Mouse (Mus musculus): ENCODE measurements around the gene Lypd4.
"Not testable (repeated sequence)": the region's sequence is repeated elsewhere in the genome, so short reads cannot be mapped to it uniquely, and the experiment has no call there.

Gene Lypd4

DNA sequence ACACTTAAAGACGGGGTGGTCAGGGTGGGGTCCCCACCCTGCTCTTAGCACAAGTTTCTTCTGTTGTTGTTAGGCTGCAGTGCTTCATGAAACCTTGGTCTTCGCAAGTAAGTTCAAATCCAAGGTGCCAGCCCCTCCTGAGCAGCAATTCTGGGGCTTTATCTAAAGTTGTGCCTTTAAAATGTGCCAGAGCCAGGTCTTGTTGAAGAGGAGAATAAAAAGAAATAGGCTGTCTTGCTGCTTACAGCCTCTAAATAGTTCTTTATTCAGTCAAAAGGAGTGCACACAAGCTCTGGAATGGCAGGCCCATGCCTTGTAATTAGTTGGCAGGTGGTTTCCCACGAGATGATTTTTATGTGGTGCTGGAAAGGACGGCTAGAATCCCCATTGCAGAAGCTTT is 17.4 kb upstream of the Lypd4 start:
- DNase-seq: no peak

DNA sequence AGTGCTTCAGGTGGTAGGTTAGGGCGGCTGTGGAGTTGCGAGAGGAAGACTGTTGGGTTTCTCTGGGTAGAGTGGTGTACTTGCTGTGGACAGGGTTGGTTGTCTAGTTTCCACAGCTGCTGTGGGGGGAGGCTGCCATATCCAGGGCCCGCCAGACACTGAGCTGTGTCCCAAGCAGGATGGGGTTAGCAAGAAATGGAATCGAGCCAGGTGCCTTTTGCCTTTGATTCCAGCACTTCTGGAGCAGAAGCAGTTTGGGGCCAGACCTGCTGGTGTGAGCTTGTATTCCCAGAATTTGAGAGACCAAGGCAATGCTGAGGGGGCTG is 16.5 kb upstream of the Lypd4 start:
- DNase-seq: peak; percentile 52

DNA sequence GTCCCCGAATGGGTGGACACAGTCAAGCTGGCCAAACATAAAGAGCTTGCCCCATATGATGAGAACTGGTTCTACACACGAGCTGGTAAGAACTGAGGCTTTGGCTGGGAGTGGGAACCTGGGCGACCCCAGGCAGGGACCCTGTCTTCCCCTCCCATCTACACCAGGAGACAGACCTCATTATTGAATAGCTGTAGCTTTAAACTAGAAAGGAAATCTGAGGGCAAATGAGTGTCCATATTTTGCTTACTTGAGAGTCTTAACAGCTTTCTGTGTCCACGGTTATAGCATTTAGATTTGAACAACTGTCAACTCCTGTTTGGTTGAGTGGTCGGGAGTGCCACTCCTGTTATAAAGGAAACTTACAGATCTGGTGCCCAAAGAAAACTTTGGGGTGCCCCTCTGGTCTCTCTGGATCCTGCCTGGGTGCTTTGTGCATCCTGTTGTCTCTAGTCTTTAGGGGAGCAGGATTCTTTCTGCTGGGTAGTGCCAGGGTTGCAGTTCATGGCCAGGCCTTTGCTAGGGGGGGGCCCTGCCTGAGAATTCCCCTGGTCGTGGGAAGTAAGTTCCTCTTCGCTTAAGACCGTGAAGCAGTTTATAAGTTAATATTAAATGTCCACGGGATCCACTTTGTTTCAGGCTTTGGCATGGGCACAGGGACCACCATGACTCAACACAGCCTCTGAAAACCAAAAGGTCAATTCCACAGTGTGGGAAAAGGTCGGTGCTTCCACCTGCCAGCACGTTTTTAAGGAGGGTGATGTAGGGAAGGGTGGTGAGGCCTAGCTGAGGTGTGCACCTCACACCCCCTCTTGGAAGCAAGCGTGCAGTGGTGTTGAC is 15.9 kb upstream of the Lypd4 start:
- DNase-seq: peak; percentile 28

DNA sequence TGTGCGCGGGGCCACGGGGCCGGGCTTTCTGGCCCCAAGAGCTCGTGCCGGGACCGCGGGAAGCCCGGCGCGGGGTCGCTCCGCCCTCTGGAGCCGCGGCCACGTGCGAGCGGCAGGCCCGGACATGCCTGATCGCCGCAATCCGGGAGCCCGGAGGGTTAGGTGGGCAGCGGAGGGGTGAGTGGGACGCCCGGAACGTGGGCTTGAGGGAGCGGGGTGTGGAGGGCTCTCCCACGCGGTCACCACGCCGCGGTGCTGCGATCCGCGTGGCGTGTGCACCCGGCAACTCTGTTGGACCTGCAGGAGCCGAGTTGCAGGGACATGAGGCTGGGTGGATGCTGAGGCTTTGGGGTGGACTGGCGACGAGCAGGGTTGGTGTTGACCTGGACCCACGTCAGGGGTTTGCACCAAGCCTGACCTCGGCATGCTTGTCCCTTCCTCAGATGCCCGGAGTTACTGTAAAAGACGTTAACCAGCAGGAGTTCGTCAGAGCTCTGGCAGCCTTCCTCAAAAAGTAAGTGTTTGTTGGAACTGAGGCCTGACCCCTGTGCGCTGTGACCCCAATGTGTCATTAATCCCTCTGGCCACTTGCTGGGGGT is 15.1 kb upstream of the Lypd4 start:
- peak; percentile 49 for DNase-seq

DNA sequence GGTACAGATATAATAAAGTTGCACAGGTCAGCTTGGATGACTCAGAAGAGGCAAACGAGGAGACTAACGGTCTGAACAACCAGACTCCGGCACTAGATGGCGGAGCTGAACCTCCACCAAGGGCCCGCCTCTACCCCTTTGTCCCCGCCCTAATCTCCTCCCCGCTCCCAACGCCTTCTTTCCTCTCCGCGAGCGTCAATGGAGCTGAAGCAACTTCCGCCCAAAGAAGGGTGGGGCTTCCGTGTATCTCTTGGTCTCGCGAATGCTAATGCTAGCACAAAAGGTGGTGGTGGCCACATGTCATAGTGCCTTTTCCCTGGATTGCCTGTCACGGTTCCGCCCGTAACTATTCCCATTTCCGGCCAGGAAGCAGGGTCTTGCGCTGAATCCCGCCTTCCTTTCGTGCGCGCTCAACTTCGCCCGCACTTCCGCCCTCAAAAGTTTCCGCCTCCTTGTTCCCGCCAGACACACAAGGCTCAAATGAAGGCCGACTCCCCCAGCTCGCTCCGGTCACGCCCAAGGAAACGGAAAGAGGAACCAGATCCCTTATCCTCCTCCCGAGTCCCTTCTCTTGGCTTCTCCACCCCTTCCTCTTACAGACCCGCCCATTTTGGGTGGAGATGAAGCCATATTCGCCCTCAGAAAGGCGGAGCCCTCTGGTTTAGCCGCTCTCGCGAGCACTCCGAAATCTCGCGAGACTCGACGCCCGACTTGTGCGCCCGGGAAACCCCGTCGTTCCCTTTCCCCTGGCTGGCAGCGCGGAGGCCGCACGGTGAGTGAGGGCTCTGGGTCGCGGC is 14.4 kb upstream of the Lypd4 start, which contains the start of gene Rps19:
Gene Rps19 (plus strand): TSS at position 476 of the 797 bp plus-strand sequence.
- DNase-seq: peak; percentile 100

DNA sequence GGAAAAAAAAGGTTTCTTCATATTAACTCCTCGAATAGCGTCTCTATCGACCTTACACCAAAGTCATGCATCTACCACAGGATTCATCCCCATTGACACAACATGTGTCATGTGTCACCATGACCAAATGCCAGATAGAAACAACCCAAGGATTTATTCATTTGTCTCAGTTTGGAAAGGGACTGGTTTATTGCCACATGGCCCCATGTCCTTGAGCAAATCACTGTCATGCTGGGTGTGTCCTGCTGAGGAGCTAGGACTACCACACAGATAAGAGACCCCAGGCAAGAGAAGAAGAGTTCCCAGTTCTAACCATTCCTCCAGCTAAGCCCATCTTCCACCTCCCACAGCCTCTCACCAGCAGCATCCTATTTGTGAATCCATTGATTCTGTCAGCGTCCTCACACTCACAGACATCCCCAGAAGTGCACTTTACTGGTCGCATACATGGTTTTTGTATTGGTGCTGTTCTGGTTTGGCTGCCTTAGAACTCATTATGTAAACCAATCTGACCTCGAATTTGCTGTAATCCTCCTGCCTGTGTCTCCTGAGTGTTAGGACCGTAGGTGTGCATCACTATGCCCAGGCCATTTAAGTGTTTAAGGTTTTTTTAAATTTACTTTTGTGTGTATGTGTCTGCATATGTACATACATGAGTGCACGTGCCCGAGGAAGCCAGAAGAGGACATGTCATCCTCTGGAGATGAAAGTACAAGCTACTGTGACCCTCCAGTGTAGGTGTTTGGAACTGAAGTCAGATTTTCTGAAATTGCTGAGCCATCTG is 12.9 kb upstream of the Lypd4 start:
- no peak for DNase-seq

DNA sequence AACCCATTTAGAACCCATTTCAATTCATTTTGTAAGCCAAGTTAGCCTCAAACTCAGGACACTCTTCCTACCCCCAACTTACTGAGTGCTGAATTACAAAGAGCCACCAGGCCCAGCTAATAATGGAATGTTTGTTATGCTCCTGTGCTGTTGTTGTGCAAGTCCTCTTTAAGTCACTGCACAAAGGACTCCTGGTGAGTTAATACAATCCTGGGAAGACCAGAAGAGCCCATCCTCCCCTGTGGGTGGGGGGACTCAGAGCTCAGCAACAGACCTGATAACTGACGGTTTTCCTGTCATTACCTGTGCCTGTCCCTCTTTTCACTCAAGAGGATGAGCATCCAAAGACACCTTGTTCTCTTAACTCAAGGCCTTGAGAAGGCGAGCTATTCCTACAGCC is 9.9 kb upstream of the Lypd4 start:
- DNase-seq: no peak

DNA sequence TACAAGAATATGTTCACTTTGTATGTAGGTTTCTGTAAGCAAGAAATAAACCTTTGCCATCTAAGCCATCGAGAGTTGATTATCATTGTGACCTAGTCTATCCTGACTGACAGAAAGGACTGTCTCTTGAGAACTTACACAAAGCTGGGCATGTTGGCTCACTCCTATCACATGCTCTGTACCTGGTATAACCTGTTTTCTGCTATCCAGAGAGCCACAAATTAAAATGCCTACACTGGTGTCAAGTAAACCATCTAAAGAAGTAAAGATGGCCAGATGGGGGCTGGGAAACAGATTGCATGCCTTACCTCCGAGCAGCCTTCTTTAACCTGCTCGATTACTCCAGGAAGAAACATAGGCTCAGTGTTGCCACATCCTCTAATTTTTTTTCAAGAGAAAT is 7.8 kb upstream of the Lypd4 start:
- no peak for DNase-seq

DNA sequence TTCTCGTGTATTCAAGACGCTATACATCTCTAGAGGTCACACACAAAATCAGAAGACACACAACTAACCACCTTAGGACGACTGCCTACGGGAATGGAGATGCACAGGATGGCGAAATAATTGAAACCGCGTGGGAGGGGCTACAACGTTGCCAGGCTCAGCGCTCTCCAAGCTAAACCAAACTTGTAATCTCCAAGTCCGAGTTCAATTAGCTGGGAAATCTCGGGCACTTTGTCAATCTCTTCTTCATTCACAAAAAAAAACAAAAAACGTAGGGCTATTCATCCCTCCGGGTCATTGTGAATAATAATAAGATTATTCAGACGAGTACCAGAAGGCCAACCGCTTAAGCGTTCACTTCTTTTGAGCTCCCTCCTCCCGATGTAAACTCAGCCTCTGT is 661 bp downstream of the Lypd4 start:
- no peak for DNase-seq

DNA sequence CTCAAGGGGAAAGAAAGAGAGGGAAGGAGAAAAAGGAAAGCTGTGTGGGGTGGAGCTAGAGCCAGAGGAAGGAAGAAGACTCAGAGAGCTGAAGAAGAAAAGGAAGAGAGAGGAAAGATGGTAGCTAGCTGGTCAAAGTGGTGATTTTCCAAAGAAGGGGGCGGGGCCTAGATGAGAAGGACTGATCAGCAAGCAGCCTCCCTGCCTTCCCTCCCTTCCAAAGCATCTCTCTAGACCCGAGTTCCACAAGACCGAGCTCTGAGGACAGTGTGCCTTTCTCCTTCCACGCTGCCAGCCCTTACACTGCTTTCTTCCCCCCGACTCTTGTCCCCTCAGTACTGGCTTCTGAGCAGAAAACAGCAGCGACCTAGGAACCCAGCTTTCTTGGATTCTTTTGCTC is 5.6 kb downstream of the Lypd4 start:
- DNase-seq: no peak

DNA sequence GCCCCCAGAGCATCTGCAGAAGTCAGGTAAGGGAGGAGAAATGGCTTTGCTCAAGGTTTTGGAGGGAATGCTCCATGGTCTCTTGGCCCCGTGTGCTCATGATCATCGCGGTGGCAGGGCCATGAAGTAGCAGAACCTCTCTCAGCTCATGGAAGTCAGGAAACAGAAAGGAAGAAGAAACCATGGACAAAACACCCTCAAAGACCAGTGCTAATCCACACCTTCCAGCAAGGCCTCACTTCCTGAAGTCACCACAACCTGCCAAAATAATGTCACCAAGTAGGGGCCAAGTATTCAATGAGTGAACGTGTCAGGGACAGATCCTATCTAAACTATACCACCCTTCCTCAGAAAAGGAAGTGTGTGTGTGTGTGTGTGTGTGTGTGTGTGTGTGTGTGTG is 6.9 kb downstream of the Lypd4 start:
- DNase-seq: no peak

DNA sequence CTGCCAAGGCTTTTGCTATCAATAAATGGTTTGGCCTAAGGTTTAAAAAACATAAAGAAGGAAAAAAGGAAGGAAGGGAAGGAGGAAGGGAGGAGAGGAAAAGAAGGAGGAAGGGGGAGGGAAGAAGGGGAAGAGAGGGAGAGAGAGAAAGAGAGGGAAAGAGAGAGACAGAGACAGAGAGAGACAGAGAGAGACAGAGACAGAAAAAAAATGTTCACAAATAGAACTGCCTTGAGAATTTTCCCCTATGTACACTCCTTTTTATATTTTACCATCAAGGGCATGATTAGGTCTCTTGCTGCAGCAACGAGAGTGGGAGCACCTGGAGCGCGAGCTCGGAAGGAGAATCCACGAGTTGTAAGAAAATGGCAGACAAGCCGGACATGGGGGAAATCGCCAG is 7.8 kb downstream of the Lypd4 start, which contains the start of gene Gm9844:
Gene Gm9844 (plus strand): TSS at position 301 of the 400 bp plus-strand sequence.
- no peak for DNase-seq

DNA sequence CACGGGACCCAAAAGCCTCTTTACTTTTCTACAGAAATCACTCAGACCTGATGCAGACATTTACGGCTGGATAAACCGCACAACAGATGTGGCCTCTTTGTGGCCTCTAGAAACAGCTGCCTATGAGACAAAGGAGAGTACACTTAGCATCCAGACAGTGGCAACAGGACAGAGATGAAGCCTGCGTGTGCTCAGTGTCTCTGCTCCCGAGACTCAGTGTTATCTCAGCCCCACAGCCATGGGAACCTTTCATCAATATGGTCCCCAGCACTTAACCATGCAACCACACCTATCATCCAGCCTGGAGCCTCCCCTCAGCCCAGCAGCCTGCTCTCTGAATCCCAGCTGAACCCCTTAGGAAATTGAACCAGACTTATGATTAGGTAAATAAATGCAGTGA is 10.5 kb downstream of the Lypd4 start:
- DNase-seq: no peak

DNA sequence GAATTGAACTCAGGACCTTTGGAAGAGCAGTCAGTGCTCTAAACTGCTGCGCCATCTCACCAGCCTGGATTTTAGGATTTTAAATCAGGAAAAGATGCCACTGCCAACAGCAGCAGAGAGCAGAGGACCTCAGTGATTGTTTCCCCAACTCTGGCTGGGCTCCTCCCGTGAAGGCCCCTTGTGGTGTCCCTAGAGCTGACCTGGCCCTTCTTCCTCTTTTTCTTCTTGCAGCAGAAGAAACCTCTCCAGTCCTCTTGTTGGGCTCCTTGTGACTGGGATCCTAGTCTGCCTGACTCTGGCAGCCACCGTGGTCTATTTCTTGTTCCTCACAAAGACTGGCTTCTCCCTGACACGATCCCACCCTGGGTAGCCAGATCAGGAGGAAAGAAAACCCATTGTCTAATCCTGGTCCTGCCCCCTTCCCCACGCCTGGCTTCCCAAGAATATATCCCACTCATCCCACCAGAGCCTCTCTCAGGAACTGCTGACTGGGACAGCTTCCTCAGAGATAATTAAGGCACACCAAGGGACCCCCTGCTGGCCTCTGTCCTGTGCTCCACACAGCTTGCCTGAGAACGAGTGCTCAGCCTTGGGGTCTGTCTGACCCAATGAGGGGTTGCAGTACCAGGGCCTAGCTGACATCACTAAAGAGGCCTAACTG is 13.2 kb downstream of the Lypd4 start:
- no peak for DNase-seq

DNA sequence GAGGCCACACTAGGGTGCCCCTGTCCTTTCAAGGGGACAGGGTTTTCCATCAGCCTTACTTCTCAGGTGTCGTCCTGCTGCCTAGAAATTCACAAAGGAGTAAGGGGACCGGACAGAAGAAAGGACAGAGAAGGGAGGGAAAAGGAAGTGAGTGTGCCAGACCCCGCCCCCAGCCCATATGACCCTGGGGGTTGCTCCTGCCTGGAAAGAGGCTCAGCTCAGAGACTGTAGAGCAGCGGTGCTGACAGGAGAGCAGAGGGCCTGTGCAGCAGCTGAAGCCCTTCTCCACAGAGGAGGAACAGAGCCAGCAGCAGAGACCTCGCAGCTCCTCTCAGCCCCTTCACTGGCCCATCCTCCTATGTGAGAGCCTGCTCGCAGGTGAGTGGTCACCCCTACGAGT is 16.0 kb downstream of the Lypd4 start:
- DNase-seq: no peak

DNA sequence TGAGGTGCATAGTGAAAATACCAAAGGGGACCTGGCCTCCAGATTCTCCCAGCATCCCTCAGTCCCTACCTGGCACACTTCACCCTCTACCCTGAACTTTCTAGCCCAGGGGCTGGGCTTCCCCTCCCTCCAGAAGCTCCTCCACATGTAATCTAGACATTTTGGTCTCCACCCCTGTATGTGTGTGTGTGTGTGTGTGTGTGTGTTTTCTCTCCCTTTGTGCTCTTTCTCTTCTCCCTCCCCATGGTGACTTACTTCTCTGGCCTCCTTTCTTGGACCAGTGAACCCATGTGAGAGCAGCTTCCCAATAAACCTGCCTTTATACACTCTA is 16.5 kb downstream of the Lypd4 start:
- DNase-seq: no peak

DNA sequence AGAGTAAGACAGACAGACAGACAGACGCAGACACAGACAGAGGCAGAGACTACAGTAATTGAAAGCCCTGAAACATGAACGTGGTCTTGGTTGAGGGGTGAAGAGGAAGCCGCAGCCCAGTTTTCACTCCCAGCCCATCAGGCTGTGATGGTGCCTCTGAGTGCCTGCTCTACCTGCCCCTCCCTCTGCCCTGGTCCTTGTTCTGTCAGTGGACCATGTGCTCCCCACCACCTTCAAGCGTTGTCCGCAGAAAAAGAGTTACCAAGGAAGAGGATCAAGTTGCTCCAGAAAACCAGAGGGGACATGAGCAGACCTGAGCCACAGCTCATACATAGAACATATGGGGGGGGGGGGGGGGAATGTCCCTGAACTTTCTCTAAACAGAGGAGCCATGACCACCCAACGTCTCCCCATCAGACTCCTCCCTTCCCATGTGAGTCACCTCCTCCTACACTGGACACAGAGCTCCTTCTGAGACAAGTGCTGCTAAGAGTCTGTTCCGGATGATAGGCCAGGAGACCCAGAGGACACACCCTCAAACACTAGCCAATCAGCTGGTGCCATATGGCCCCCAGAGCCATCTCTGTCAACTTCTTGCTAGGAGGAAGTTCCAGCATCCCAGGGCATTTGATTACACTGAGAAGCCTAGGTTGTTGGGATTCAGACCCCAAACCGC is 17.0 kb downstream of the Lypd4 start:
- no peak for DNase-seq

DNA sequence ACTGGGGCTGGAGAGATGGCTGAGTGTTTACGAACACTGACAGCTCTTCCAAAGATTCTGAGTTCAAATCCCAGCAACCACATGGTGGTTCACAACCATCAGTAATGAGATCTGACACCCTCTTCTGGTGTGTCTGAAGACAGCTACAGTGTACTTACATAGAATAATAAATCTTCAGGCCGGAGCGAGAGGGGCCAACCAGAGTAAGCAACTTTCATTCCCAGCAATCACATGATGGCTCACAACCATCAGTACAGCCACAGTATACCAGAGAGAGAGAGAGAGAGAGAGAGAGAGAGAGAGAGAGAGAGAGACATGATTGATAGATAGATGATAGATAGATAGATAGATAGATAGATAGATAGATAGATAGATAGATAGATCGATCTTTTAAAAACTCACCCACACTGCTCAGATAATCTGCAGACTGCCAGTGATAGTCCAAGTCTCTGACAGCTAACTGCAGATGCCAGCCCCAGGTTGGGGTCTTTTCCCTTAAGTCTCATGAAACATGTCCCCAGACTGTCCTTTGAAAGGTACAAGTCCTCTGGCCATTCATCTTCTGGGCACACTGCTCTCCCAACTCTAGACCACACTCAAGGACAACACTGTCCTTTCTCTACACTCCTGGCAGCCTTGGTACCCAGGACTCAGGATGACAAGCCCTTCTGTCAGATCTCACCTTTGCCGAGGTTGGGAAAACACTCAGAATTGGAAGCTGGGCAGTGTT is 18.0 kb downstream of the Lypd4 start:
- no peak for DNase-seq

DNA sequence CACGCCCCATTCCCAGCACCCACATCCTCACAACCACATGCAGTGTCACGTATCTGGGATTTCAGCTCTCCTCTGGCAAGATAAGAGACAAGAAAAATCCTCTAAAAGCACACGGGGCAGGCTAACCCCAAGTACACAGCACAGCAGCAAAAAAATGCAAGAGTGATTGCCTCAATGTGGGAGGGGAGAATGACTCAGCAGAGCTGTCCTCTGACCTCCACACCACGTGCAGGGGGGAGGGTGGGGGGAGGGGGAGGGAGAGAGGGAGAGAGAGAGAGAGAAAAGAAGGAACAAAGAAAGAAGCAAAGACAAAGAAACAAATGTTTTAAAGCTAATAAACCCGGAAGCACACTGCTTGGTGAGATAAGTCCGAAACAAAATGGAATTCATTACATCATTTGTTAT is 18.8 kb downstream of the Lypd4 start:
- peak; percentile 10 for DNase-seq

DNA sequence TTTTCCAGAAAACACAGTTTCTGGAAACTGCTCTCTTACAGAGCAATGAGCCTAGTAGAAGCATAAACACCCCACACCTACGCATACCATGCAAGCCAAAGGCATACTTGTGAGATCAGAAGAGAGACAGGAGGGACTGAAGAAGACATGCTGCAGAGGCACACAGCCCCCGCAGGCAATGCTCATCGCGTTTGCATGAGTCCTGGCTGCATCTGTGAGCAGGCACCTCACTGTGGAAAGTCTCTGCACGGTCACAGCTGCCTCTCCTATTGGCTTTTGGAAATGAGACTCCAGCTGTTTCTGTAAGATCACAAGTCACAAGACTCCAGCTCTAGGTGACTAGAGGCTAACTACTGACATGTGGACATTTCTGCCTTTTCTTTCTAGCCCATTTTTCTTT is 19.6 kb downstream of the Lypd4 start:
- DNase-seq: peak; percentile 9

DNA sequence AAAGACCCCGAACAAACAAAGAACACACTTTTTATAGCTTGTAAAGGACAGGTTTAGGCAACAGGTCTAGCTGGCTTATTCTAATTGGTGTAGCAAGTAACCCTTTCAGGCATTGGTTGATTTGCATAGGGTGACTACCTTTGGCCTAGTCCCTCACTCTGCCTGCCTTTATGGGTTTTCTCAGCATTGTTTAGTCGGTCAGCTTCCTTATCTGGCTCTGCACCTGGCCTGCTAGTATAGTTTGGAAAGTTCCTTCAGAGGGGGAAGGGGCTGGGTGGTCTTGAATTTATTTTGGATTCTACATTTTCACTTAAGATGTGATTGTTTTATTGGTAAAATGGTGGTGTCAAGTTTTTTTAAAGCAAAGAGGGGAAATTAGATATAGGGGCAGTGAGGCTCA is 23.2 kb downstream of the Lypd4 start:
- not testable (repeated sequence) for DNase-seq

Measured in kidney, adult 11 months (tissue).